Mouse (Mus musculus) kidney, adult 2 months (tissue): ENCODE results near the gene Olfr544. TPM values are rescaled to one million over a fixed set of nuclear protein-coding genes. Genes with fewer than 3 reads are reported as not detected.
A peak's percentile ranks its signal among the peaks of the same experiment; 100 is the strongest.

Experiments
- DNase-seq: peaks from one replicate; pipeline ENCODE4 v3.0.0; 2021
- H3K27ac ChIP-seq: fragments of 200-500 bp; 2 replicates; pipeline ENCODE4 v1.5.1; 2012; ENCODE audit warnings: low read depth, low read length, control low read depth, inconsistent platforms; ENCODE audit not compliant: insufficient read depth
- H3K27me3 ChIP-seq: fragments of 200-500 bp; replicated peaks from 2 replicates; pipeline ENCODE4 v1.6.1; 2012; ENCODE audit warnings: mild to moderate bottlenecking, moderate library complexity, low read length, inconsistent platforms; ENCODE audit not compliant: control insufficient read depth, insufficient read depth
- H3K36me3 ChIP-seq: fragments of 200-500 bp; 2 replicates; pipeline ENCODE4 v1.6.1; 2012; ENCODE audit warnings: mild to moderate bottlenecking, moderate library complexity, low read length, inconsistent platforms; ENCODE audit not compliant: control insufficient read depth, insufficient read depth
- H3K4me1 ChIP-seq: fragments of 200-500 bp; 2 replicates; pipeline ENCODE4 v1.6.1; 2011; ENCODE audit warnings: low read length; ENCODE audit not compliant: control insufficient read depth, insufficient read depth
- H3K4me3 ChIP-seq: fragments of 200-500 bp; 2 replicates; pipeline ENCODE4 v1.5.1; 2011; ENCODE audit warnings: mild to moderate bottlenecking, low read depth, low read length, control low read depth; ENCODE audit not compliant: insufficient read depth
- CTCF ChIP-seq: fragments of 200-500 bp; conservative IDR thresholded peaks from 2 replicates; pipeline ENCODE4 v1.5.1; 2011; ENCODE audit warnings: low read depth, mild to moderate bottlenecking, control low read depth, low read length, moderate library complexity, mixed read lengths; ENCODE audit not compliant: insufficient read depth, insufficient read length
- POLR2A ChIP-seq: fragments of 200-500 bp; IDR thresholded peaks from one replicate; pipeline ENCODE4 v1.6.1; 2011; ENCODE audit warnings: low read depth, low read length, control low read depth
- WGBS: fragments of 180-500 bp; shearing (Covaris S2); methylation state at CpG from one replicate; pipeline ENCODE4 v1.1.7; 2018; 5-methylcytosine and 5-hydroxymethylcytosine counted together
- polyA plus RNA-seq: library from polyadenylated mRNA; depleted of rRNA; stranded (reverse); fragments of >200 nt; gene quantifications from 2 replicates; pipeline ENCODE4 v1.2.3, GENCODE M21; 2012; rRNA removed

The Olfr544 gene
- polyA plus RNA-seq, 1 experiment: not detected

DNA sequence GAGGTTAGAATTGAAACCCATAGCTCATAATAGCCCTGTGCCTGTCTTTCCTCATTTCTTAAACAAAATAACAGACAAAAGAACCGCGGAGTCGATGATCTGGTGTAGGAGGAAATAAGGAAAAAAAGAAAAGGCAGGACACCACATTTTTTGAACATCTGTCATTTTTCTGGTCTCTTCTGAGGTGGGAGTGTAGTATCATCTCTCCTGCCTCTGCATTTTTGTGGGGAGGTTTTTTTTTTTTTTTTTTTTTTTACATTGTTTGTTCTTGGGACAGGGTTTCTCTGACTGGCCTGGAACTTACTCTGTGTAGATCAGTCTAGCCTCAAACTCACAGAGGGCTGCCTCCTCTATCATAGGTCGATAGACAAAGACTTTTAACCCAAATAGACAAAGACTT lies 45.7 kb downstream of the Olfr544 start:
- Histone ChIP-seq H3K4me1 (no peaks in the 10 kb centered on the region), H3K4me3 (peak overlapping the region; percentile 72; the same call in 1 of the 2 replicates), H3K36me3 (no peaks in the 10 kb centered on the region; the same call in 1 of the 2 replicates), H3K27me3 (no peaks in the 10 kb centered on the region), H3K27ac (no peak overlapping the region)
- no peak for TF ChIP-seq POLR2A
- no peak for TF ChIP-seq CTCF
- 5% methylated on average over 4 of the region's 4 CpGs for WGBS
- no peak for DNase-seq

DNA sequence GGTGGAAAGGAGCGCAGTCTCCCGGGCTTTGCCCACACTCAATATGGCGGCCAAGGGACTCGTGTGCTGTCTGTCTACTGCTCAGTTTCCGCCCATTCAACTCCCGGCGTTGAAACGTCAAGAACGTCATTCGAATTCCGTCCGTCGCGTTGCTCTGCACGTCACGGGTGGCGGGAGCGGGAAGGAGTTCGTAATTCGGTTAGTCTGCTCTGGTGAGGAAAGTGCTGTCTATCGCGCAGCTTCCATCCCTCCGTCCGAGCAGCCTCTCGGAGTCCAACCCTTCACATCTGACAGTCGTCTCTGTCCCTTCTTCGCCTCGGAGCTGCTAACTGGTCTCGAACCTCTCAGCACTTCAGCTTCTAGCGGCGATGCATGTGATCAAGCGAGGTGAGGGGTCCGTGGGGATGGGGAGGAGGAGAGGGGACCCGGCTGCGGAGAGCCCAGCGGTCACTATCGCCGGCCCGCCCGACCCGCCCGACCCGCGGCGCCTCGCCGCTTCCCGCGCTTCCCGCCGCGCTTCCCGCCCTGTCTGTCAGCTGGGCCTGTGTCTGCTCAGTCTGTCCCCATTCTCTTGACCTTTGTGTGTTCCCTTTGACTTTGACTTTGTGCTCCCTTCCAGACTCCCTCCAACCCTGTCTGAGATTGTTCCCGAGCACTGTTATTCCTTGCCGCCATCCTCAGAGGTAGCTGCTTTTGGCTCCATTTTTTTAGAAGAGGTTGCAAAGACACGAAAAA lies 46.3 kb downstream of the Olfr544 start, which contains the start of gene Rrm1:
Gene Rrm1, plus strand, starts transcription at position 39 of the 735 bp plus-strand sequence.
- TF ChIP-seq POLR2A (no peak), CTCF (no peak)
- Histone ChIP-seq H3K4me3 (peak within 1 kb of the TSS; percentile 72), H3K27ac (no peak within 1 kb of the TSS), H3K27me3 (no peaks in the 10 kb centered on the region), H3K4me1 (no peaks in the 10 kb centered on the region), H3K36me3 (no peaks in the 10 kb centered on the region; the same call in 1 of the 2 replicates)
- WGBS: 1% methylated on average over 56 of the region's 56 CpGs
- DNase-seq: peak; percentile 97

DNA sequence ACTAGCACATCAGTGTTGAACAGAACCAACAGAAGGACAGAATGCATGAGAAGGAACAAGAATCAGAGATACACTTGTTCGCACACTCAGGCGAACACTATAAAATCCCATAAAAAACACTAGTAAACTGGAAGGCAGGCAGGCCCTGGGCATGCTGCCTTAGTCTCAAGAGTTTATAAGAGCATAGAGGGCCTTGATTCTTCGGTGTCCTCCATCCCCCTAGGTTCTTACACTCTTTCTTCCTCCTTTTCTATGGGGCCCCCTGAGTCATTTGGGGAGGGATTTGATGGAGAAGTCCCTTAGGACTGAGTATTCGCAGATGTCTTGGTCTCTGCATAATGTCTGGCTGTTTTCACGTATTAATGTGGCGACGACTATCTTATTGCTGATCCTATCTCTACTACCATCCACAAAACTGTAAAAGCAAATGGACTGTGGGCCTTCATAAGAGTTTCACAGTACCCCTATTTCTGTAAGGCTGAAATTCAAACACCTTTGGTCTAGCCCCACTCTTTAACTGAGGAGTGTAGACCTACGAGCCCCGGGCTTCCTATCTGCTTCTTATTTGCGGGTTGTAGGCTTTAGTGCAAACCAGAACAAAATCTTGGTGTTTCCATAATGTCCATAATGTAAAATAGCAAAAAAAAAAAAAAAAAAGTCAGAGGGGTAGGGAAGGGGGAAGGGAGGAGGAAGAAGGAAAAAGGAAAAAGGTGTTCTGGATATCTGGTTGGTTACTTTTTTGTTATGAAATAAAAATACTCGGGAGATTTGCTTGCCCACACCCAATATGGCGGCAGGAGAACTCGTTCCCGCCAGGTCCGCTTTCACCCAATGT lies 47.1 kb downstream of the Olfr544 start:
- H3K27ac ChIP-seq: no peak overlapping the region

GRCm38 (mm10) chr7:102434344-102434743 lies 53.8 kb downstream of the Olfr544 start:
- Histone ChIP-seq H3K4me1 (no peaks in the 10 kb centered on the region), H3K27ac (no peak overlapping the region), H3K4me3 (no peak overlapping the region), H3K27me3 (no peaks in the 10 kb centered on the region), H3K36me3 (no peaks in the 10 kb centered on the region)
- DNase-seq: no peak
- 86% methylated on average over 2 of the region's 2 CpGs for whole genome bisulfite sequencing
- TF ChIP-seq POLR2A (no peak), CTCF (no peak)

More for the DNA sequence above, 47.1 kb downstream of the Olfr544 start:
- no peaks in the 10 kb centered on the region for H3K4me1 ChIP-seq
- no peaks in the 10 kb centered on the region for H3K27me3 ChIP-seq
- H3K4me3 ChIP-seq: no peak overlapping the region; the same call in 1 of the 2 replicates
- no peak for TF ChIP-seq CTCF
- no peak for TF ChIP-seq POLR2A
- WGBS: 57% methylated on average over 15 of the region's 15 CpGs
- no peaks in the 10 kb centered on the region for H3K36me3 ChIP-seq
- DNase-seq: peak; percentile 3

Other genes starting within 250 kb of the Olfr544 start
- gene Rhog, start 232.3 kb downstream of the Olfr544 start, polyA plus RNA-seq: 39.2 and 52.3 TPM in 2 replicates
- 33.6 and 37.0 TPM in 2 replicates for gene Stim1, start 220.5 kb downstream of the Olfr544 start, polyA plus RNA-seq
- gene Rrm1, start 46.6 kb downstream of the Olfr544 start, polyA plus RNA-seq: 5.2 and 6.3 TPM in 2 replicates
- not detected in 2 replicates for gene Olfr543, start 6.6 kb downstream of the Olfr544 start, polyA plus RNA-seq
- gene Olfr545, start 11.3 kb upstream of the Olfr544 start, polyA plus RNA-seq: not detected in 2 replicates
- not detected in 2 replicates for gene Olfr547, start 46.4 kb upstream of the Olfr544 start, polyA plus RNA-seq
- not detected in 2 replicates for gene Olfr548-ps1, start 52.6 kb upstream of the Olfr544 start, polyA plus RNA-seq
- gene Olfr549, start 61.6 kb upstream of the Olfr544 start, polyA plus RNA-seq: not detected in 2 replicates
- gene Trim21, start 77.2 kb upstream of the Olfr544 start, polyA plus RNA-seq: 3.7 and 4.5 TPM in 2 replicates
- gene Olfr550, start 83.1 kb upstream of the Olfr544 start, polyA plus RNA-seq: not detected in 2 replicates
- gene Olfr551, start 103.6 kb upstream of the Olfr544 start, polyA plus RNA-seq: not detected in 2 replicates
- gene Olfr552, start 109.5 kb upstream of the Olfr544 start, polyA plus RNA-seq: not detected in 2 replicates
- gene Olfr553, start 129.9 kb upstream of the Olfr544 start, polyA plus RNA-seq: not detected in 2 replicates
- not detected in 2 replicates for gene Olfr554, start 150.1 kb upstream of the Olfr544 start, polyA plus RNA-seq
- gene Olfr555, start 170.5 kb upstream of the Olfr544 start, polyA plus RNA-seq: not detected in 2 replicates
- gene Olfr556, start 176.6 kb upstream of the Olfr544 start, polyA plus RNA-seq: not detected in 2 replicates
- gene Trim68, start 199.0 kb upstream of the Olfr544 start, polyA plus RNA-seq: 9.7 and 11.7 TPM in 2 replicates
- gene Olfr557, start 207.6 kb upstream of the Olfr544 start, polyA plus RNA-seq: not detected in 2 replicates
- gene Olfr558, start 213.9 kb upstream of the Olfr544 start, polyA plus RNA-seq: 1.9 and 2.6 TPM in 2 replicates
- not detected in 2 replicates for gene Olfr33, start 230.8 kb upstream of the Olfr544 start, polyA plus RNA-seq
- not detected in 2 replicates for gene Olfr559, start 239.2 kb upstream of the Olfr544 start, polyA plus RNA-seq